Mouse (Mus musculus): Measurements from ENCODE around the gene Neurog2. TPM values are rescaled to one million over a fixed set of nuclear protein-coding genes. Genes with fewer than 3 reads are reported as not detected.

Neurog2 gene
- total RNA-seq (2022): under 1 TPM; 0.61 to 0.93 (median 0.74) TPM

GRCm38 (mm10) chr3:127633080-127634032, at the start of gene Neurog2:
Gene Neurog2, plus strand, starts transcription at chr3:127633135.
- no peak for DNase-seq (ENCODE audit: low spot score in 2 of 2)

- DNase-seq (ENCODE audit: low spot score in 2 of 2): no peak
These were observed 35.8 kb upstream of the Neurog2 start for GRCm38 (mm10) chr3:127597136-127597535.

GRCm38 (mm10) chr3:127608109-127608508, 24.8 kb upstream of the Neurog2 start:
- DNase-seq (ENCODE audit: low spot score in 2 of 2): no peak

GRCm38 (mm10) chr3:127625296-127625695, 7.6 kb upstream of the Neurog2 start:
- DNase-seq (ENCODE audit: low spot score in 2 of 2): no peak

GRCm38 (mm10) chr3:127625701-127626399, 7.1 kb upstream of the Neurog2 start:
- no peak for DNase-seq (ENCODE audit: low spot score in 2 of 2)

GRCm38 (mm10) chr3:127626524-127626923, 6.4 kb upstream of the Neurog2 start:
- no peak for DNase-seq (ENCODE audit: low spot score in 2 of 2)

- DNase-seq (ENCODE audit: low spot score in 2 of 2): no peak
These were observed 5.6 kb upstream of the Neurog2 start for GRCm38 (mm10) chr3:127627151-127627955.

- no peak for DNase-seq (ENCODE audit: low spot score in 2 of 2)
These were observed 5.0 kb upstream of the Neurog2 start for GRCm38 (mm10) chr3:127627956-127628310.

- DNase-seq (ENCODE audit: low spot score in 2 of 2): no peak
These were observed 4.4 kb upstream of the Neurog2 start for GRCm38 (mm10) chr3:127628311-127629184.

GRCm38 (mm10) chr3:127630190-127630589, 2.7 kb upstream of the Neurog2 start:
- no peak for DNase-seq (ENCODE audit: low spot score in 2 of 2)

GRCm38 (mm10) chr3:127630735-127631372, 2.1 kb upstream of the Neurog2 start:
- no peak for DNase-seq (ENCODE audit: low spot score in 2 of 2)

- DNase-seq (ENCODE audit: low spot score in 2 of 2): no peak
These were observed 1.4 kb upstream of the Neurog2 start for GRCm38 (mm10) chr3:127631582-127631981.

- no peak for DNase-seq (ENCODE audit: low spot score in 2 of 2)
These were observed 404 bp upstream of the Neurog2 start for GRCm38 (mm10) chr3:127632531-127632930.

- peak in 1 of 2 experiments; percentile 52 for DNase-seq (ENCODE audit: low spot score in 2 of 2)
These were observed 1.4 kb downstream of the Neurog2 start for GRCm38 (mm10) chr3:127634101-127634983.

GRCm38 (mm10) chr3:127634984-127635349, 2.0 kb downstream of the Neurog2 start:
- no peak for DNase-seq (ENCODE audit: low spot score in 2 of 2)

GRCm38 (mm10) chr3:127639875-127640761, 7.2 kb downstream of the Neurog2 start:
- no peak for DNase-seq (ENCODE audit: low spot score in 2 of 2)

GRCm38 (mm10) chr3:127640762-127641700, 8.1 kb downstream of the Neurog2 start:
- no peak for DNase-seq (ENCODE audit: low spot score in 2 of 2)
